Mouse (Mus musculus) limb, embryonic 11.5 days (tissue): ENCODE results near the gene Hexim1. TPM values are rescaled to one million over a fixed set of nuclear protein-coding genes. Genes with fewer than 3 reads are reported as not detected.

Experiments
- ATAC-seq: fragments of 200-750 bp; cut with Nextera tagmentation; 2 replicates; pipeline ENCODE4 v1.8.0; 2017; ENCODE audit warnings: low read depth; ENCODE audit not compliant: insufficient number of reproducible peaks, low FRiP score, low TSS enrichment
- DNase-seq: peaks from one replicate; pipeline ENCODE4 v3.0.0-alpha.2; 2015; ENCODE audit warnings: low spot score
- H3K27ac ChIP-seq: fragments of 300-500 bp; sonication (generic); replicated peaks from 2 replicates; pipeline ENCODE4 v1.5.1; 2014; ENCODE audit warnings: low read depth, mild to moderate bottlenecking, low read length
- H3K27me3 ChIP-seq: fragments of 300-500 bp; sonication (generic); 2 replicates; pipeline ENCODE4 v1.6.1; 2014; ENCODE audit warnings: mild to moderate bottlenecking, low read length, mixed read lengths; ENCODE audit not compliant: control insufficient read depth, insufficient read depth
- H3K36me3 ChIP-seq: fragments of 300-500 bp; sonication (generic); 2 replicates; pipeline ENCODE4 v1.6.1; 2014; ENCODE audit warnings: mild to moderate bottlenecking, low read length, moderate library complexity, mixed read lengths; ENCODE audit not compliant: control insufficient read depth, insufficient read depth
- H3K4me1 ChIP-seq: fragments of 300-500 bp; sonication (generic); 2 replicates; pipeline ENCODE4 v1.6.1; 2014; ENCODE audit warnings: low read length, mixed read lengths; ENCODE audit not compliant: control insufficient read depth, insufficient read depth
- H3K4me2 ChIP-seq: fragments of 300-500 bp; sonication (generic); 2 replicates; pipeline ENCODE4 v1.6.1; 2014; ENCODE audit warnings: low read depth, mild to moderate bottlenecking, moderate library complexity; ENCODE audit not compliant: severe bottlenecking
- H3K4me3 ChIP-seq: fragments of 300-500 bp; sonication (generic); 2 replicates; pipeline ENCODE4 v1.5.1; 2014; ENCODE audit warnings: low read depth, low read length
- H3K9ac ChIP-seq: fragments of 300-500 bp; sonication (generic); 2 replicates; pipeline ENCODE4 v1.6.1; 2014; ENCODE audit warnings: mild to moderate bottlenecking, low read length
- H3K9me3 ChIP-seq: fragments of 300-500 bp; sonication (generic); 2 replicates; pipeline ENCODE4 v1.6.1; 2016; ENCODE audit warnings: low read length; ENCODE audit not compliant: control insufficient read depth
- WGBS: fragments of 180-500 bp; shearing (Covaris S2); extraction: QIAGEN DNeasy Blood & Tissue Kit; methylation state at CpG from one replicate; pipeline ENCODE4 v1.1.7; 2014; 5-methylcytosine and 5-hydroxymethylcytosine counted together
- polyA plus RNA-seq: library from polyadenylated mRNA; unstranded; fragments of >200 nt; fragmentation: Nextera tagmentation; extraction: Ambion mirVana; gene quantifications from 2 replicates; pipeline ENCODE4 v1.2.1, GENCODE M21; 2014

The Hexim1 gene
- polyA plus RNA-seq, 1 experiment from 2014 or later: 5.6 TPM

- WGBS: 14% methylated on average over 10 of the region's 10 CpGs
- ATAC-seq (no peak), DNase-seq (no peak)
- Histone ChIP-seq H3K9ac (peak overlapping the region; percentile 62), H3K27ac (no peak overlapping the region), H3K4me1 (peaks cover 16% of the 10 kb centered on the region), H3K4me3 (peak overlapping the region; percentile 32), H3K27me3 (peaks cover 5% of the 10 kb centered on the region), H3K4me2 (peak overlapping the region; percentile 64), H3K36me3 (no peaks in the 10 kb centered on the region), H3K9me3 (no peaks in the 10 kb centered on the region)
Observed at GRCm38 (mm10) chr11:103111301-103111700, 4.7 kb upstream of the Hexim1 start.

- H3K4me1 ChIP-seq: peaks cover 16% of the 10 kb centered on the region
- H3K4me3 ChIP-seq: peak overlapping the region; percentile 32
- H3K36me3 ChIP-seq: no peaks in the 10 kb centered on the region
- no peaks in the 10 kb centered on the region for H3K9me3 ChIP-seq
- ATAC-seq (no peak), DNase-seq (peak; percentile 74)
- H3K27ac ChIP-seq: no peak overlapping the region
- H3K27me3 ChIP-seq: peaks cover 5% of the 10 kb centered on the region
- H3K9ac ChIP-seq: peak overlapping the region; percentile 62
- under 1% methylated on average over 28 of the region's 28 CpGs for WGBS
- H3K4me2 ChIP-seq: peak overlapping the region; percentile 64
Observed at GRCm38 (mm10) chr11:103111881-103112551, 4.0 kb upstream of the Hexim1 start.

- DNase-seq (no peak), ATAC-seq (no peak)
- Histone ChIP-seq H3K4me1 (peaks cover 16% of the 10 kb centered on the region), H3K27ac (no peak overlapping the region), H3K9ac (peak overlapping the region; percentile 62; the same call in 1 of the 2 replicates), H3K36me3 (no peaks in the 10 kb centered on the region), H3K4me2 (peak overlapping the region; percentile 64), H3K27me3 (peaks cover 5% of the 10 kb centered on the region), H3K9me3 (no peaks in the 10 kb centered on the region), H3K4me3 (peak overlapping the region; percentile 32; the same call in 1 of the 2 replicates)
- 15% methylated on average over 9 of the region's 9 CpGs for WGBS
Observed at GRCm38 (mm10) chr11:103112552-103112912, 3.5 kb upstream of the Hexim1 start.

GRCm38 (mm10) chr11:103113005-103113404 lies 3.0 kb upstream of the Hexim1 start:
- Histone ChIP-seq H3K4me3 (no peak overlapping the region), H3K27ac (no peak overlapping the region; the same call in 1 of the 2 replicates), H3K36me3 (no peaks in the 10 kb centered on the region), H3K4me2 (no peak overlapping the region), H3K4me1 (peaks cover 16% of the 10 kb centered on the region), H3K9me3 (no peaks in the 10 kb centered on the region), H3K9ac (no peak overlapping the region), H3K27me3 (peaks cover 5% of the 10 kb centered on the region)
- DNase-seq (no peak), ATAC-seq (no peak)
- WGBS: 37% methylated on average over 12 of the region's 12 CpGs

GRCm38 (mm10) chr11:103113771-103114170 lies 2.3 kb upstream of the Hexim1 start:
- Histone ChIP-seq H3K4me3 (no peak overlapping the region), H3K9me3 (no peaks in the 10 kb centered on the region), H3K9ac (no peak overlapping the region), H3K27me3 (peaks cover 5% of the 10 kb centered on the region), H3K4me1 (peaks cover 21% of the 10 kb centered on the region), H3K27ac (no peak overlapping the region), H3K36me3 (no peaks in the 10 kb centered on the region), H3K4me2 (no peak overlapping the region)
- WGBS: 68% methylated on average over 4 of the region's 4 CpGs
- ATAC-seq (no peak), DNase-seq (no peak)

GRCm38 (mm10) chr11:103114270-103114943 lies 1.6 kb upstream of the Hexim1 start:
- H3K9me3 ChIP-seq: no peaks in the 10 kb centered on the region
- DNase-seq (no peak), ATAC-seq (no peak)
- H3K36me3 ChIP-seq: no peaks in the 10 kb centered on the region
- peaks cover 5% of the 10 kb centered on the region for H3K27me3 ChIP-seq
- H3K4me1 ChIP-seq: peaks cover 21% of the 10 kb centered on the region
- H3K4me3 ChIP-seq: peak overlapping the region; percentile 65
- no peak overlapping the region; the same call in 1 of the 2 replicates for H3K27ac ChIP-seq
- peak overlapping the region; percentile 63 for H3K4me2 ChIP-seq
- WGBS: 88% methylated on average over 11 of the region's 11 CpGs
- H3K9ac ChIP-seq: peak overlapping the region; percentile 92

GRCm38 (mm10) chr11:103115163-103116007 lies 646 bp upstream of the Hexim1 start:
- Histone ChIP-seq H3K9ac (peak overlapping the region; percentile 92), H3K4me1 (peaks cover 21% of the 10 kb centered on the region), H3K36me3 (no peaks in the 10 kb centered on the region), H3K4me3 (peak overlapping the region; percentile 65), H3K27ac (peak overlapping the region; percentile 75), H3K4me2 (peak overlapping the region; percentile 63), H3K9me3 (no peaks in the 10 kb centered on the region), H3K27me3 (peaks cover 5% of the 10 kb centered on the region)
- ATAC-seq (peak; percentile 52; the same call in 1 of the 2 replicates), DNase-seq (peak; percentile 85)
- WGBS: 1% methylated on average over 34 of the region's 34 CpGs

- 0% methylated on average over 35 of the region's 35 CpGs for WGBS
- Histone ChIP-seq H3K4me1 (peaks cover 16% of the 10 kb centered on the region), H3K9me3 (no peaks in the 10 kb centered on the region), H3K27ac (no peak overlapping the region; the same call in 1 of the 2 replicates), H3K36me3 (no peaks in the 10 kb centered on the region), H3K4me3 (peak overlapping the region; percentile 65), H3K4me2 (peak overlapping the region; percentile 79), H3K9ac (peak overlapping the region; percentile 27), H3K27me3 (0 out of 2 replicates have a peak, but pooled peaks cover 2% of the 10 kb centered on the region)
- ATAC-seq (peak; percentile 19; the same call in 1 of the 2 replicates), DNase-seq (peak; percentile 76)
Observed at GRCm38 (mm10) chr11:103116959-103117590, 1.0 kb downstream of the Hexim1 start.
